Mouse (Mus musculus) c-Kit-positive CD71-positive TER-119-positive erythroid progenitor cells, embryonic 14.5 days (primary cell): ENCODE results near the gene Arhgef2.
A peak's percentile ranks its signal among the peaks of the same experiment; 100 is the strongest.
"Not testable (repeated sequence)": the region's sequence is repeated elsewhere in the genome, so short reads cannot be mapped to it uniquely, and the experiment has no call there.

ENCODE experiments used
- DNase-seq: peaks from one replicate; pipeline ENCODE4 v3.0.0-alpha.2; 2013; ENCODE audit warnings: low spot score

Arhgef2 gene

DNA sequence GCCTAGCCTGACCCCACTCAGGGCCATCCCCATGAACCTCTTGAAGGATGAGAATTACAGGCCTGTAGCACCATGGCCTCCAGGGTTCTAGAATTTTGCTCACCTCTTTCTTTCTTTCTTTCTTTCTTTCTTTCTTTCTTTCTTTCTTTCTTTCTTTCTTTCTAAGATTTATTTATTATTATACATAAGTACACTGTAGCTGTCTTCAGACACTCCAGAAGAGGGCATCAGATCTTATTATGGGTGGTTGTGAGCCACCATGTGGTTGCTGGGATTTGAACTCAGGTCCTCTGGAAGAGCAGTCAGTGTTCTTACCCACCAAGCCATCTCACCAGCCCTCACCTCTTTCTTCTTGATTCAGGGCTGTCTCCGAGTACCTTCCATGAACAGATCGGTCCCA is at the start of gene Arhgef2:
Gene Arhgef2, plus strand, starts transcription at position 301 of the 400 bp plus-strand sequence.
- DNase-seq: not testable (repeated sequence)

- DNase-seq: no peak
These were observed 49.1 kb upstream of the Arhgef2 start for GRCm38 (mm10) chr3:88556616-88557015.

GRCm38 (mm10) chr3:88559596-88559995 is 46.2 kb upstream of the Arhgef2 start:
- DNase-seq: no peak

- DNase-seq: no peak
These were observed 43.8 kb upstream of the Arhgef2 start for GRCm38 (mm10) chr3:88561989-88562388.

GRCm38 (mm10) chr3:88563442-88563841 is 42.3 kb upstream of the Arhgef2 start:
- no peak for DNase-seq

- DNase-seq: no peak
These were observed 41.8 kb upstream of the Arhgef2 start for GRCm38 (mm10) chr3:88563966-88564365.

- DNase-seq: no peak
These were observed 39.6 kb upstream of the Arhgef2 start for GRCm38 (mm10) chr3:88566116-88566515.

DNA sequence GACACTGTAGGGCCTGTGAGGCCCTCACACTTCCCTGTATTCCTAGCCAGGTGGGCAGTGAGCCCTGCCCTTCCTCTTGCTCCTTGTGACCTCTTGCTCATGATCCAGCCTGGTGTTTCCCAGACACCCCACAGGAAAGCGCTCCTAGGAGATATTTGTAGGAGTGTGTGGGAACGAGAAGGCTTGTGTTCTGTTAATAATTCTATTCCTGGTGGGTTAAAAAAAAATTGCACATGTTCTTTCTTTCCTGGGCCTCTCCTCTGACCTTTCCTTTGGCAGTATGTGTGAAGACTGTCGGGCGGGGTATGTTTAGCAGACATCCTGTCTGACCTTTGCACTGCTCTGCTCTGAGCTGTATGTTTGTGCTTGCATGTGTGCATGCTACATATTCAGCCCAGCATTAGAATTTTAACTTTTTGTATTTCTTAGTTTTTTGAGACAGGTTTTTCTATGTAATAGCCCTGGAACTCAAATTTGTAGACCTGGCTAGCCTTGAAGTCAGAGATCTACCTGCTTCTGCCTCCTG is 39.2 kb upstream of the Arhgef2 start:
- no peak for DNase-seq

GRCm38 (mm10) chr3:88567892-88568291 is 37.9 kb upstream of the Arhgef2 start:
- no peak for DNase-seq

DNA sequence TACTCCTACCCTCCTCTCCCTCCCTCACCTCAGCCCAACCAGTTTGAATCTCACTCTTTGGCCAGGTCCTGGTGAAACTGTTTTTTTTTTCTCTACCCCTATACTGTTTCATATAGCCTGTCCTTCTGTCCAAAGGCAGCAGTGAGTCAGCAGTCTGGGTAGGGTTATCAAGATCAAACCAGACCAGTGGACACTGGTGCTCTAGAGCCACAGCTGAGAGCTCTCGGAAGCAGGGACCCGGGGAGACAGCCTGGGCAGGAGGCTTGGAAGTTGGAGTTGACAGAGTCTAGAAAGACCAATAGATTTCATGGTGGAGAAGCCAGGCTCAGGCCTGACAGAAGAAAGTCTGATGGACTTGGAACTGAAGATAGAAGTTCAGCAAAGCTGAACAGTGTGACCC is 37.2 kb upstream of the Arhgef2 start:
- no peak for DNase-seq

DNA sequence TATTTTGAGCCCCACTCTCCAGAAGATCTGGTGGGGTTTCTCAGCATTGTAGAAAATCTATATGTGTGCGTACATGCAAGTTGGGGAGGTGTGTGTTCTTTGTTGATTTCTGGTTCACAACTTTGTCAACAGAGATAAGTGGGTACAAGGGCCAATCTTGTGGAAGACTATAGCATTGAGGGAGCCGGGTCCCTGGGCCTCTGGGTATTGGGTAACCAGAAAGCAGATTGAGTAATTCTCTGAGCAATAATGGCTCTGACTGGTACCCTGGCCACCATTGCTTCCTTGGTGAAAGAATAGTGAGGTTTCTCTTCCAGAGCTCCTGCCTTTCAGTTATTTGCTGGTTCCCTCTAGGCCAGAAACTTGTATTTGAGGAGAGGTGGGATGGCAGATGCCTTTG is 36.7 kb upstream of the Arhgef2 start:
- no peak for DNase-seq

- no peak for DNase-seq
These were observed 36.1 kb upstream of the Arhgef2 start for GRCm38 (mm10) chr3:88569694-88570093.

GRCm38 (mm10) chr3:88570341-88570740 is 35.4 kb upstream of the Arhgef2 start:
- DNase-seq: no peak

DNA sequence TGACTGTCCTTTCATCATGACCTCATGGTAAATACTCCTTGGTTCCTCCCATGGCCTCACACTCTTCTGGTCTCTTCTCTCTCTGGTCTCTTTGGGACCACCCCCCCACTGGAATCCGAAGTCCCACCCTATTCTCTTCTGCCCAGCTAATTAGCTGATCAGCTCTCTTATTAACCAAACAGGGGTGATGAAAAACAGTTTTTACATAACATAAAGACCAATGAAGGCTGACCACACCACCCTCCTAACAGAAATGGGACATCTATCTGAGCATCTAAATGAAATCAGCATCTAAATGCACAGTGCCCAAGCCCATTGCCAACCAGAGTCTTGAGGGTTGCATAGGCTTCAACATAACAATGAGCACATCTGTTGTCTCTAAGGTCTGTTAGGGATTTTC is 33.9 kb upstream of the Arhgef2 start:
- no peak for DNase-seq

DNA sequence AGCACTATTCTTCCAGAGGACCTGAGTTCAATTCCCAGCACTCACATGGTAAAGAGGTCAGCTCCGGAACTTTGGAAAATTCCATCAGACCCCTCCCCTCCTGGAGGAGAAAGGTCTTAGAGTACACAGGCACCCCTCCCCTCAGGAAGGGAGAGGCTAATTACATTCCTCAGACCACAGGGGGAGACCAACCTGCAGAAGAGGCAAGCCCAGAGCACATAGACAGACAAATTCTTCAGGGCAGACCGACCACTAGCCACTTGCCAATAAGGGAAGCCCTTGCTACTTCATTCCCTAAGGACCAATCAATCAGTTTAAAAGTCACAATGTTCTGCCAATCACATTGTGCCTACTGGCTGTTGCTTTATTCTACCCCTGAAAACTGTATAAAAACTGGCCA is 32.9 kb upstream of the Arhgef2 start:
- no peak for DNase-seq

GRCm38 (mm10) chr3:88573810-88574209 is 32.0 kb upstream of the Arhgef2 start:
- DNase-seq: no peak

DNA sequence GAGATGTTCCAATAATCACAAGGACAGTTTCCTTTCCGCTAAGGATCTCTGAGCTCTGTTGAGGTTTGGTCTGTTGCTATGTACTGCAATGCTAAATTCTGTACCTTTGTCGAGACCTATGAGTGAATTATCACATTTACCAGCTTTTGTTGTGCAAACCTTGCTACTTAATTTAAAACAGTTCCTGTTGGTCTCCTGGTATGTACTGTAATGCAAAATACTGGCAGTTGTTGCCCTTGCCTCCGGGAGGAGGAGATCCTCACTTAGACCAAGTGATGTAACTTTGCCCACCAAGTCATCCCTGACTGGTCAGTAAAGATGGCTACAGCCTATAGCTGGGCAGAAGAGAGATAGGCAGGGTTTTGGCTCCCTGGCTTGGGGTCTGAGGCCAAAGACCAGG is 30.2 kb upstream of the Arhgef2 start, which contains the start of gene Ssr2:
Gene Ssr2, plus strand, starts transcription at position 337 of the 400 bp plus-strand sequence.
- DNase-seq: no peak

DNA sequence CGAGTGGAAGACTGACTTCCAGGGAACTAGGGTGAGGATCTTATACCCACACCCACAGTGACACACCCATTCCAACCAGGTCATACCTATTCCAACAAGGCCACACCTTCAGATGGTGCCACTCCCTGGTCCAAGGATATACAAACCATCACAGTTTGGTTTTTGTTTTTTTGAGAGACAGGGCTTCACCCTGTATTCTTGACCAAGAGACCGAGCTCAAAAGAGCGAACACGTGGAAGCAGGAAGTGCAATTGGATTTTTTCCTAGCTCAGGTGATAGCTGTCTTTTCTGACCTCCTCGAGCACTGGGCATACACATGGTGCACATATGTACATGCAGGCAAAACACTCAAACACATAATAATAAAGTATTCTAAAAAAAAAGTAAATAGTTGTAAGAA is 27.9 kb upstream of the Arhgef2 start:
- DNase-seq: not testable (repeated sequence)

DNA sequence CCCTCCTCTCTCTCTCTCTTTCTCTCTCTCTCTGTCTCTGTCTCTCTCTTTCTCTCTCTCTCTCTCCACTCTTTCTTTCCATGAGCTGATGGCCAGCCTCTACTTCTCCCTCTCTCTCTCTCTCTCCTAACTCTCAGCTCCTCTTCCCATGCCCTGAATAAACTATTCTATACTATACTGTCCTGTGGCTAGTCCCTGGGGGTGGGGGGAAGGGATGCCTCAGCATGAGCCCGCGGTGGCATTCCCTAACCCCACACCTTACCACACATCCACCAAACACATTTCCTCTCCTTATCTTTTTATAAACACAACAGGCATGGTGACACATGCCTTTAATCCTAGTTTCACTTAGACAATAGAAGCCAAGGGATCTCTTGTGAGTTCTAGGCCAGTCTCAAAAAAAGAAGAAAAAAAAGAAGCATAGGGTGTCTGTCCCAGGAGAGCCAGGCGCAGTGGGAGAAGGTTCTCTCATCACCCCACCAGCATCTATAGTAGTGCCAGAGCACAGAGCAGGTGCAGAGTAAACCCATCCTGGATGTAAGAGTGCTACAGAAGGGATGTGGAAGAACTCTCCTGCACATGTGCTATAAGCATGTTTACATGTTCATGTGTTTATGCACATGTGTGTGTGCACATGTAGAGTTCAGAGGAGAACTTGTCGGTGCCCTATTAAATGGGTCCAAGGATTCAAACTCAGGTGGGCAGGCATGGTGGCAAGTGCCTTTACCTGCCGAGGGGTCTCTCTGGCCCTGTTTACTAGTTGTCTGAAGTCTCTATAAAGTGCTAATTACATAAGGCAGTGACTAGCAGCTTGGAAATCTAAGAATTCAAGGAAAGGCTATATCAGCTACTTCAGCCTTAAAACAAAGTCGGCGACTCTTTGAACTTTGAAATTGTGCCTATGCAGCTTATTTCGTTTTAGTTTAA is 27.0 kb upstream of the Arhgef2 start:
- DNase-seq: no peak

DNA sequence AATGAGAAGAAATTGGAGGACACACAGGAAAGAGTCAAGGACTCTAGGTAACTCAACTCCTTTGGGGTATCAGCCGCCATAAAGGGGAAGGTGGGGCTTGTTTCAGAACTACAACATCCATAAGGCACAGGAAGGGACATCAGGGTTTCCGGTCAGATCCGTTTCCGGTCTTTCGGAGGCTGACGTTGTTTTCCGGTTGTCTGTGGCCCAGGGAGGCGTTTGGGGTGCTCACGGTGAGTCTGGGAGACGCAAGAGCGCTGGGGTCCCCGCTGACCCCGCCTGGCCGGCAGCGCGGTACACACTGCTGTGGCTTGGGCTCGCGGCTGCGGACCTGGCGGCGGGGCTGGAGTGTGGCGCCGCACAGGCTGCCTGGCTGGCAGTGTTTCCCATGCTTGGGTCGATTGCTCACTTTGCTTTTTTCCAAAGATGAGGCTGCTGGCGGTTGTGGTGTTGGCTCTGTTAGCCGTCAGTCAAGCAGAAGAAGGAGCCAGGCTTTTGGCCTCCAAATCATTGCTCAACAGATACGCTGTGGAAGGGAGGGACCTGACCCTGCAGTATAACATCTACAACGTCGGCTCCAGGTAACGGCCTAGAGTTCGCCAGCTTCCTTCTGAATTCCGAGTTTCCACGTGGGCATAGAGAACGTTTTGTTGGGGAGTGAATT is 26.2 kb upstream of the Arhgef2 start:
- DNase-seq: peak; percentile 76

DNA sequence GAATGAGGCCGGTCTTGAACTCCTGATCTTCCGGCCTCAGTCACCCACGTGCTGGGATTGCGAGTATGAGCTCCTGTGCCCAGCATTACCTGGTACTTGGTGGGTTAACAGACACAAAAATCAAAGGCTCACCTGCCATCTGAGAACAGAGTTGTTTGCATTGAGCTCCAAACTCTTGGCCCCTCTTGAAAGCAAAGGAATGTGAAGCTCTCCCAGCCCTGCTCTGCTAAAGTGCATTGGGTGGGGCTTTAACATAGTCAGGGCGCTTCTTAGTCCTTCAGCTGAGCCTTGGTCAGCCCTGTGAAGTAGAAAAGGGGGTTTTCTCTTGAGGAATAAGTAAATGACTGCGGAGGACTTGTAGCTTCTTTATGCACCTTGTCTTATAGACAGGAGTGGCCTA is 20.0 kb upstream of the Arhgef2 start:
- no peak for DNase-seq

DNA sequence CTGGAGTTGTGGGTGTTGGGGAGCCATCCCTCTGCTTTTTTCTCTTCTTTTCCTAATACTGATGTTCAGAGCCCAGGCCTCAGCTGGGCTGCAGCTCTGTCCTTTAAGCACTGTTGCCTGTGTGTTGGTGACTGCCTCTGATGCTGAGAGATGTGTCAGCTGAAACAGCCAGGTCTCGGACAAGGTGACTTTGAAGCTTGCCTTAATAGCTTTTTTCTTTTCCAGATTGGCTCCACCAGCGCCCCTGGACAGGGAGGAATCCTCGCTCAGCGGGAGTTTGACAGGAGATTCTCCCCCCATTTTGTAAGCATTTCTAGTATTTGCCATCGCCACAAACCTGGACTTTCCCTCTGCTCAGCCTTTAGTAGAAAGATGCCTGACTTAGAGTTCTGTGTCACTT is 19.1 kb upstream of the Arhgef2 start:
- no peak for DNase-seq

- no peak for DNase-seq
These were observed 15.5 kb upstream of the Arhgef2 start for GRCm38 (mm10) chr3:88590246-88590645.
